Mouse (Mus musculus): ENCODE measurements around the gene Iqgap2. TPM values are rescaled to one million over a fixed set of nuclear protein-coding genes. Genes with fewer than 3 reads are reported as not detected.

Gene Iqgap2
- total and polyA plus RNA-seq, 2 experiments from 2014 or later: 2.0 to 5.4 TPM

GRCm38 (mm10) chr13:95889366-95889765, 2.4 kb downstream of the Iqgap2 start:
- Histone ChIP-seq H3K4me2 (ENCODE audit: low read depth, low read length, poor library complexity, severe bottlenecking) (no peak overlapping the region), H3K27ac (ENCODE audit: low read depth, low read length) (no peak overlapping the region), H3K4me3 (ENCODE audit: low read depth, low read length) (no peak overlapping the region), H3K9ac (replicated peaks; ENCODE audit: low read length, poor library complexity, severe bottlenecking) (no peak overlapping the region), H3K4me1 (ENCODE audit: insufficient read depth, low read length) (peaks cover 4% of the 10 kb centered on the region; the same call in 1 of the 2 replicates), H3K36me3 (ENCODE audit: insufficient read depth, low read length) (no peaks in the 10 kb centered on the region), H3K27me3 (ENCODE audit: insufficient read depth, low read length) (no peaks in the 10 kb centered on the region), H3K9me3 (ENCODE audit: low read length) (no peaks in the 10 kb centered on the region)
- ATAC-seq (ENCODE audit: low FRiP score) (no peak), DNase-seq (ENCODE audit: low spot score) (no peak)
- WGBS: 94% methylated on average over 10 of the region's 10 CpGs
- TF ChIP-seq CTCF (IDR thresholded peaks at IDR 0.05): no peak

DNA sequence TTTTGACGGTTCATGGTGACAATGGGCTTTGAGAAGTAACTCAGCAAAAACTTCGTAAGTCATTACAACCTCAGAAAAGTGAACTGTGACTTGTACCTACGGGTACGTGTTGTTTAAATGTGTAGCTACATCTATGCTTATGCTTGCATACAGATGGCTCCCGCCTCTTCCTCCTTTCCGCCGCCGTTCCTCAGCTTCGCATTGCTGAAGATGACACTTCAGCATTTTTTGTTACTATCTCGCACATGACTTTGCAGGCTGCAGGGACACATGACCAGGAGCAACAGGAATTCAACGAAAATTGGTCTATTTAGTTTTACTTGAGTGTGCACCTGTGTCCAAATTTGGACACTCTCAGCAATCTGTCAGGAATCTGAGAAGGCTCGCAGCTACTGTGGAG, 3.1 kb downstream of the Iqgap2 start:
- DNase-seq (ENCODE audit: low spot score): no peak
- Histone ChIP-seq H3K9me3 (ENCODE audit: low read length) (no peaks in the 10 kb centered on the region), H3K4me1 (ENCODE audit: insufficient read depth, low read length) (peaks cover 4% of the 10 kb centered on the region; the same call in 1 of the 2 replicates), H3K27ac (ENCODE audit: low read depth, low read length) (no peak overlapping the region), H3K9ac (replicated peaks; ENCODE audit: low read length, poor library complexity, severe bottlenecking) (no peak overlapping the region), H3K4me3 (ENCODE audit: low read depth, low read length) (no peak overlapping the region), H3K27me3 (ENCODE audit: insufficient read depth, low read length) (no peaks in the 10 kb centered on the region), H3K4me2 (ENCODE audit: low read depth, low read length, poor library complexity, severe bottlenecking) (no peak overlapping the region), H3K36me3 (ENCODE audit: insufficient read depth, low read length) (no peaks in the 10 kb centered on the region)
- TF ChIP-seq CTCF (IDR thresholded peaks at IDR 0.05): no peak
- no peak for ATAC-seq (ENCODE audit: low FRiP score)
- 93% methylated on average over 12 of the region's 12 CpGs for WGBS

- no peaks in the 10 kb centered on the region for H3K36me3 ChIP-seq (ENCODE audit: insufficient read depth, low read length)
- DNase-seq (ENCODE audit: low spot score): no peak
- no peak overlapping the region for H3K27ac ChIP-seq (ENCODE audit: low read depth, low read length)
- H3K9ac ChIP-seq (replicated peaks; ENCODE audit: low read length, poor library complexity, severe bottlenecking): no peak overlapping the region
- ATAC-seq (ENCODE audit: low FRiP score): no peak
- no peak overlapping the region for H3K4me3 ChIP-seq (ENCODE audit: low read depth, low read length)
- H3K4me1 ChIP-seq (ENCODE audit: insufficient read depth, low read length): peaks cover 4% of the 10 kb centered on the region; the same call in 1 of the 2 replicates
- WGBS: 91% methylated on average over 4 of the region's 4 CpGs
- no peaks in the 10 kb centered on the region for H3K27me3 ChIP-seq (ENCODE audit: insufficient read depth, low read length)
- H3K4me2 ChIP-seq (ENCODE audit: low read depth, low read length, poor library complexity, severe bottlenecking): no peak overlapping the region
- no peaks in the 10 kb centered on the region for H3K9me3 ChIP-seq (ENCODE audit: low read length)
- TF ChIP-seq CTCF (IDR thresholded peaks at IDR 0.05): no peak
These were observed 3.6 kb downstream of the Iqgap2 start for GRCm38 (mm10) chr13:95888170-95888569.

- Histone ChIP-seq H3K27me3 (ENCODE audit: insufficient read depth, low read length) (no peaks in the 10 kb centered on the region), H3K36me3 (ENCODE audit: insufficient read depth, low read length) (no peaks in the 10 kb centered on the region), H3K9me3 (ENCODE audit: low read length) (no peaks in the 10 kb centered on the region), H3K27ac (ENCODE audit: low read depth, low read length) (no peak overlapping the region), H3K9ac (replicated peaks; ENCODE audit: low read length, poor library complexity, severe bottlenecking) (no peak overlapping the region), H3K4me1 (ENCODE audit: insufficient read depth, low read length) (peaks cover 4% of the 10 kb centered on the region; the same call in 1 of the 2 replicates), H3K4me3 (ENCODE audit: low read depth, low read length) (no peak overlapping the region), H3K4me2 (ENCODE audit: low read depth, low read length, poor library complexity, severe bottlenecking) (no peak overlapping the region)
- 87% methylated on average over 7 of the region's 7 CpGs for WGBS
- no peak for ATAC-seq (ENCODE audit: low FRiP score)
- no peak for DNase-seq (ENCODE audit: low spot score)
- no peak for TF ChIP-seq CTCF (IDR thresholded peaks at IDR 0.05)
These were observed 4.3 kb downstream of the Iqgap2 start for GRCm38 (mm10) chr13:95887375-95887774.

GRCm38 (mm10) chr13:95884455-95884854, 7.3 kb downstream of the Iqgap2 start:
- DNase-seq (ENCODE audit: low spot score): no peak
- WGBS: 86% methylated on average over 3 of the region's 3 CpGs
- H3K9me3 ChIP-seq (ENCODE audit: low read length): no peaks in the 10 kb centered on the region
- no peak overlapping the region for H3K4me2 ChIP-seq (ENCODE audit: low read depth, low read length, poor library complexity, severe bottlenecking)
- no peaks in the 10 kb centered on the region for H3K36me3 ChIP-seq (ENCODE audit: insufficient read depth, low read length)
- H3K27me3 ChIP-seq (ENCODE audit: insufficient read depth, low read length): no peaks in the 10 kb centered on the region
- H3K27ac ChIP-seq (ENCODE audit: low read depth, low read length): no peak overlapping the region
- no peak overlapping the region for H3K4me3 ChIP-seq (ENCODE audit: low read depth, low read length)
- H3K9ac ChIP-seq (replicated peaks; ENCODE audit: low read length, poor library complexity, severe bottlenecking): no peak overlapping the region
- H3K4me1 ChIP-seq (ENCODE audit: insufficient read depth, low read length): no peaks in the 10 kb centered on the region
- no peak for ATAC-seq (ENCODE audit: low FRiP score)
- no peak for TF ChIP-seq CTCF (IDR thresholded peaks at IDR 0.05)

DNA sequence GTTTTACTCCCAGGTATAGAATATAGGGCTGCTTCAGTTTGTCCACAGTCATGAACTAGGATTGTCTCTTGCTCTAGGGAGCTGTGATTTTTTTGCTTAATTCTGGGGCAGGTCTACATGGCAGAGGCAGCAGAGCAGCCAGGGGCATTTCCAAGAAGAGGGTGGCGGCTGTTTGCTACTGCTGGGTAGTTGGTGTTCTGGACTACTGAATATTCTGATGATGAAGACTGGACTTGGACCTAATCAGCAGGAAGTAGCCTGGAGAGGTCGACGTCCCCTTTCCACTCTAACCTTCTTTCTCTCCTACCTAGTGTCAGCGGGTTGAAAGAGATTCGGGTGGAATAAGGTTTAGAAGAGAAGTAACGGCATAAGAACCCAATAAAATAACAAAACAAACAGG, 9.7 kb downstream of the Iqgap2 start:
- no peak for DNase-seq (ENCODE audit: low spot score)

More for the DNA sequence above, 9.7 kb downstream of the Iqgap2 start:
- no peak overlapping the region for H3K27ac ChIP-seq (ENCODE audit: low read depth, low read length)
- no peak overlapping the region for H3K9ac ChIP-seq (replicated peaks; ENCODE audit: low read length, poor library complexity, severe bottlenecking)
- no peak overlapping the region for H3K4me2 ChIP-seq (ENCODE audit: low read depth, low read length, poor library complexity, severe bottlenecking)
- H3K4me3 ChIP-seq (ENCODE audit: low read depth, low read length): no peak overlapping the region
- no peaks in the 10 kb centered on the region for H3K4me1 ChIP-seq (ENCODE audit: insufficient read depth, low read length)
- H3K27me3 ChIP-seq (ENCODE audit: insufficient read depth, low read length): no peaks in the 10 kb centered on the region
- H3K9me3 ChIP-seq (ENCODE audit: low read length): no peaks in the 10 kb centered on the region
- no peaks in the 10 kb centered on the region for H3K36me3 ChIP-seq (ENCODE audit: insufficient read depth, low read length)
- no peak for ATAC-seq (ENCODE audit: low FRiP score)
- no peak for TF ChIP-seq CTCF (IDR thresholded peaks at IDR 0.05)
- 92% methylated on average over 6 of the region's 6 CpGs for WGBS
